Mouse (Mus musculus) liver, embryonic 11.5 days (tissue): ENCODE results near the gene Sf3b1. TPM values are rescaled to one million over a fixed set of nuclear protein-coding genes. Genes with fewer than 3 reads are reported as not detected.
A peak's percentile ranks its signal among the peaks of the same experiment; 100 is the strongest.

ENCODE experiments used
- ATAC-seq: fragments of 200-750 bp; cut with Nextera tagmentation; replicated peaks from 2 replicates; pipeline ENCODE4 v1.8.0; 2017; ENCODE audit warnings: moderate number of reproducible peaks, mild to moderate bottlenecking, moderate TSS enrichment, moderate library complexity; ENCODE audit not compliant: low FRiP score
- DNase-seq: peaks from one replicate; pipeline ENCODE4 v3.0.0-alpha.2; 2017; ENCODE audit warnings: low spot score
- H3K27ac ChIP-seq: fragments of 300-500 bp; sonication (generic); 2 replicates; pipeline ENCODE4 v1.5.1; 2014; ENCODE audit warnings: mild to moderate bottlenecking, low read depth, low read length, control low read depth
- H3K27me3 ChIP-seq: fragments of 300-500 bp; sonication (generic); replicated peaks from 2 replicates; pipeline ENCODE4 v1.6.1; 2014; ENCODE audit warnings: low read length, mixed read lengths; ENCODE audit not compliant: control insufficient read depth, insufficient read depth
- H3K36me3 ChIP-seq: fragments of 300-500 bp; sonication (generic); 2 replicates; pipeline ENCODE4 v1.6.1; 2014; ENCODE audit warnings: mild to moderate bottlenecking, low read length, moderate library complexity, mixed read lengths; ENCODE audit not compliant: control insufficient read depth, insufficient read depth
- H3K4me1 ChIP-seq: fragments of 300-500 bp; sonication (generic); replicated peaks from 2 replicates; pipeline ENCODE4 v1.6.1; 2014; ENCODE audit warnings: low read length, mixed read lengths; ENCODE audit not compliant: control insufficient read depth, insufficient read depth
- H3K4me2 ChIP-seq: fragments of 300-500 bp; sonication (generic); 2 replicates; pipeline ENCODE4 v1.6.1; 2014; ENCODE audit warnings: mild to moderate bottlenecking, control low read depth, moderate library complexity
- H3K4me3 ChIP-seq: fragments of 300-500 bp; sonication (generic); 2 replicates; pipeline ENCODE4 v1.5.1; 2014; ENCODE audit warnings: low read depth, low read length, control low read depth
- H3K9ac ChIP-seq: fragments of 300-500 bp; sonication (generic); 2 replicates; pipeline ENCODE4 v1.6.1; 2014; ENCODE audit warnings: low read depth, low read length, control low read depth
- H3K9me3 ChIP-seq: fragments of 300-500 bp; sonication (generic); 2 replicates; pipeline ENCODE4 v1.6.1; 2016; ENCODE audit warnings: low read length, inconsistent platforms, mixed read lengths; ENCODE audit not compliant: control insufficient read depth
- WGBS: fragments of 180-500 bp; shearing (Covaris S2); extraction: QIAGEN DNeasy Blood & Tissue Kit; methylation state at CpG from one replicate; pipeline ENCODE4 v1.1.7; 2014; 5-methylcytosine and 5-hydroxymethylcytosine counted together
- polyA plus RNA-seq: library from polyadenylated mRNA; unstranded; fragments of >200 nt; fragmentation: Nextera tagmentation; extraction: Ambion mirVana; gene quantifications from 2 replicates; pipeline ENCODE4 v1.2.1, GENCODE M21; 2014

The Sf3b1 gene
- polyA plus RNA-seq, 1 experiment from 2014 or later: 223 TPM

- H3K36me3 ChIP-seq: no peaks in the 10 kb centered on the region
- H3K4me3 ChIP-seq: no peak overlapping the region
- WGBS: 86% methylated on average over 4 of the region's 4 CpGs
- no peak for DNase-seq
- no peak for ATAC-seq
- H3K27me3 ChIP-seq: no peaks in the 10 kb centered on the region
- H3K4me1 ChIP-seq: no peaks in the 10 kb centered on the region
- no peak overlapping the region for H3K9ac ChIP-seq
- no peak overlapping the region for H3K4me2 ChIP-seq
- H3K9me3 ChIP-seq: no peaks in the 10 kb centered on the region; the same call in 1 of the 2 replicates
- H3K27ac ChIP-seq: no peak overlapping the region
Measured at GRCm38 (mm10) chr1:55041691-55042090, 14.4 kb upstream of the Sf3b1 start.

- Histone ChIP-seq H3K4me3 (no peak overlapping the region), H3K27me3 (no peaks in the 10 kb centered on the region), H3K36me3 (no peaks in the 10 kb centered on the region), H3K9me3 (no peaks in the 10 kb centered on the region; the same call in 1 of the 2 replicates), H3K27ac (no peak overlapping the region), H3K4me2 (no peak overlapping the region), H3K4me1 (no peaks in the 10 kb centered on the region), H3K9ac (no peak overlapping the region)
- ATAC-seq (no peak), DNase-seq (no peak)
- WGBS: 74% methylated on average over 1 of the region's 1 CpGs
Measured at GRCm38 (mm10) chr1:55039944-55040343, 12.7 kb upstream of the Sf3b1 start.

GRCm38 (mm10) chr1:55031026-55031779, 3.9 kb upstream of the Sf3b1 start:
- H3K27me3 ChIP-seq: no peaks in the 10 kb centered on the region
- H3K9ac ChIP-seq: no peak overlapping the region
- DNase-seq (no peak), ATAC-seq (peak; percentile 60)
- H3K9me3 ChIP-seq: no peaks in the 10 kb centered on the region
- H3K4me3 ChIP-seq: no peak overlapping the region
- H3K4me2 ChIP-seq: peak overlapping the region; percentile 21
- H3K27ac ChIP-seq: 0 out of 2 replicates have a peak overlapping the region, but pooled peaks have one; percentile 34
- H3K4me1 ChIP-seq: peaks cover 12% of the 10 kb centered on the region
- H3K36me3 ChIP-seq: no peaks in the 10 kb centered on the region

GRCm38 (mm10) chr1:55029446-55029845, 2.2 kb upstream of the Sf3b1 start:
- H3K4me3 ChIP-seq: peak overlapping the region; percentile 35
- H3K36me3 ChIP-seq: no peaks in the 10 kb centered on the region
- no peaks in the 10 kb centered on the region for H3K27me3 ChIP-seq
- peak overlapping the region; percentile 71 for H3K4me2 ChIP-seq
- ATAC-seq: no peak
- no peaks in the 10 kb centered on the region for H3K9me3 ChIP-seq
- peaks cover 15% of the 10 kb centered on the region for H3K4me1 ChIP-seq
- H3K9ac ChIP-seq: no peak overlapping the region; the same call in 1 of the 2 replicates
- peak overlapping the region; percentile 74; the same call in 1 of the 2 replicates for H3K27ac ChIP-seq
- DNase-seq: no peak
- 61% methylated on average over 4 of the region's 4 CpGs for WGBS

- peak overlapping the region; percentile 35 for H3K4me3 ChIP-seq
- peak overlapping the region; percentile 74; the same call in 1 of the 2 replicates for H3K27ac ChIP-seq
- no peak for DNase-seq
- no peaks in the 10 kb centered on the region; the same call in 1 of the 2 replicates for H3K36me3 ChIP-seq
- peak overlapping the region; percentile 71 for H3K4me2 ChIP-seq
- 48% methylated on average over 11 of the region's 11 CpGs for WGBS
- no peaks in the 10 kb centered on the region for H3K27me3 ChIP-seq
- ATAC-seq: no peak
- peak overlapping the region; percentile 68 for H3K9ac ChIP-seq
- H3K9me3 ChIP-seq: no peaks in the 10 kb centered on the region
- H3K4me1 ChIP-seq: peaks cover 21% of the 10 kb centered on the region
Measured at GRCm38 (mm10) chr1:55028512-55029249, 1.4 kb upstream of the Sf3b1 start.

- ATAC-seq (no peak), DNase-seq (no peak)
- H3K27ac ChIP-seq: peak overlapping the region; percentile 74
- H3K4me3 ChIP-seq: peak overlapping the region; percentile 90
- no peak overlapping the region; the same call in 1 of the 2 replicates for H3K9ac ChIP-seq
- H3K36me3 ChIP-seq: peaks cover 2% of the 10 kb centered on the region; the same call in 1 of the 2 replicates
- no peaks in the 10 kb centered on the region for H3K27me3 ChIP-seq
- 81% methylated on average over 1 of the region's 1 CpGs for WGBS
- H3K4me1 ChIP-seq: peaks cover 28% of the 10 kb centered on the region
- no peaks in the 10 kb centered on the region for H3K9me3 ChIP-seq
- peak overlapping the region; percentile 71 for H3K4me2 ChIP-seq
Measured at GRCm38 (mm10) chr1:55027966-55028365, 685 bp upstream of the Sf3b1 start.

- no peaks in the 10 kb centered on the region for H3K9me3 ChIP-seq
Measured at GRCm38 (mm10) chr1:55026444-55027252, 633 bp downstream of the Sf3b1 start.

More at GRCm38 (mm10) chr1:55026444-55027252, 633 bp downstream of the Sf3b1 start:
- Histone ChIP-seq H3K4me3 (peak overlapping the region; percentile 90), H3K36me3 (peaks cover 2% of the 10 kb centered on the region; the same call in 1 of the 2 replicates), H3K4me2 (peak overlapping the region; percentile 83), H3K4me1 (peaks cover 29% of the 10 kb centered on the region), H3K9ac (peak overlapping the region; percentile 99), H3K27ac (peak overlapping the region; percentile 92), H3K27me3 (no peaks in the 10 kb centered on the region)
- WGBS: under 1% methylated on average over 55 of the region's 55 CpGs
- DNase-seq: no peak
- peak; percentile 27 for ATAC-seq
